Mouse (Mus musculus): Measurements from ENCODE around the gene Stxbp5. TPM values are rescaled to one million over a fixed set of nuclear protein-coding genes. Genes with fewer than 3 reads are reported as not detected.

The Stxbp5 gene
- polyA plus RNA-seq, 1 experiment, result 21.3 TPM

- Histone ChIP-seq H3K4me1 (ENCODE audit: control insufficient read depth, insufficient read depth, insufficient read length, low read length) (no peaks in the 10 kb centered on the region), H3K27me3 (ENCODE audit: control insufficient read depth, insufficient read depth, low read length) (no peaks in the 10 kb centered on the region), H3K36me3 (ENCODE audit: control insufficient read depth, insufficient read depth, low read length) (peaks cover 23% of the 10 kb centered on the region), H3K4me3 (ENCODE audit: low read depth, low read length) (no peak overlapping the region), H3K27ac (ENCODE audit: insufficient read depth, low read depth, low read length) (no peak overlapping the region)
- 86% methylated on average over 12 of the region's 12 CpGs for whole genome bisulfite sequencing
- TF ChIP-seq POLR2A (IDR thresholded peaks at IDR 0.05; ENCODE audit: low read depth, low read length), result no peak
- no peak for TF ChIP-seq CTCF (IDR thresholded peaks at IDR 0.05; ENCODE audit: extremely low read depth, insufficient read length, insufficient replicate concordance, low read depth, low read length)
Measured at GRCm38 (mm10) chr10:9770261-9770660, 130.6 kb downstream of the Stxbp5 start.

GRCm38 (mm10) chr10:9763831-9764230, 137.0 kb downstream of the Stxbp5 start:
- peaks cover 31% of the 10 kb centered on the region for H3K36me3 ChIP-seq (ENCODE audit: control insufficient read depth, insufficient read depth, low read length)
- peaks cover 5% of the 10 kb centered on the region; the same call in 1 of the 2 replicates for H3K4me1 ChIP-seq (ENCODE audit: control insufficient read depth, insufficient read depth, insufficient read length, low read length)
- WGBS, result 81% methylated on average over 5 of the region's 5 CpGs
- TF ChIP-seq CTCF (IDR thresholded peaks at IDR 0.05; ENCODE audit: extremely low read depth, insufficient read length, insufficient replicate concordance, low read depth, low read length), result no peak
- no peak for TF ChIP-seq POLR2A (IDR thresholded peaks at IDR 0.05; ENCODE audit: low read depth, low read length)
- H3K27me3 ChIP-seq (ENCODE audit: control insufficient read depth, insufficient read depth, low read length), result no peaks in the 10 kb centered on the region
- no peak overlapping the region for H3K27ac ChIP-seq (ENCODE audit: insufficient read depth, low read depth, low read length)
- H3K4me3 ChIP-seq (ENCODE audit: low read depth, low read length), result no peak overlapping the region

- WGBS, result 33% methylated on average over 8 of the region's 8 CpGs
- TF ChIP-seq CTCF (IDR thresholded peaks at IDR 0.05; ENCODE audit: extremely low read depth, insufficient read length, insufficient replicate concordance, low read depth, low read length) (no peak), POLR2A (IDR thresholded peaks at IDR 0.05; ENCODE audit: low read depth, low read length) (no peak)
- Histone ChIP-seq H3K27me3 (ENCODE audit: control insufficient read depth, insufficient read depth, low read length) (no peaks in the 10 kb centered on the region), H3K4me3 (ENCODE audit: low read depth, low read length) (no peak overlapping the region), H3K4me1 (ENCODE audit: control insufficient read depth, insufficient read depth, insufficient read length, low read length) (peaks cover 8% of the 10 kb centered on the region), H3K27ac (ENCODE audit: insufficient read depth, low read depth, low read length) (no peak overlapping the region), H3K36me3 (ENCODE audit: control insufficient read depth, insufficient read depth, low read length) (peaks cover 20% of the 10 kb centered on the region)
Measured at GRCm38 (mm10) chr10:9760264-9760663, 140.6 kb downstream of the Stxbp5 start.

GRCm38 (mm10) chr10:9756546-9756945, 144.3 kb downstream of the Stxbp5 start:
- 40% methylated on average over 6 of the region's 6 CpGs for WGBS
- Histone ChIP-seq H3K27me3 (ENCODE audit: control insufficient read depth, insufficient read depth, low read length) (no peaks in the 10 kb centered on the region), H3K4me1 (ENCODE audit: control insufficient read depth, insufficient read depth, insufficient read length, low read length) (peaks cover 8% of the 10 kb centered on the region), H3K4me3 (ENCODE audit: low read depth, low read length) (no peak overlapping the region), H3K27ac (ENCODE audit: insufficient read depth, low read depth, low read length) (no peak overlapping the region), H3K36me3 (ENCODE audit: control insufficient read depth, insufficient read depth, low read length) (peaks cover 10% of the 10 kb centered on the region)
- TF ChIP-seq POLR2A (IDR thresholded peaks at IDR 0.05; ENCODE audit: low read depth, low read length) (no peak), CTCF (IDR thresholded peaks at IDR 0.05; ENCODE audit: extremely low read depth, insufficient read length, insufficient replicate concordance, low read depth, low read length) (no peak)

- peaks cover 5% of the 10 kb centered on the region for H3K36me3 ChIP-seq (ENCODE audit: control insufficient read depth, insufficient read depth, low read length)
- 54% methylated on average over 3 of the region's 3 CpGs for WGBS
- no peak for TF ChIP-seq CTCF (IDR thresholded peaks at IDR 0.05; ENCODE audit: extremely low read depth, insufficient read length, insufficient replicate concordance, low read depth, low read length)
- TF ChIP-seq POLR2A (IDR thresholded peaks at IDR 0.05; ENCODE audit: low read depth, low read length), result no peak
- H3K27ac ChIP-seq (ENCODE audit: insufficient read depth, low read depth, low read length), result no peak overlapping the region
- no peak overlapping the region for H3K4me3 ChIP-seq (ENCODE audit: low read depth, low read length)
- no peaks in the 10 kb centered on the region for H3K27me3 ChIP-seq (ENCODE audit: control insufficient read depth, insufficient read depth, low read length)
- H3K4me1 ChIP-seq (ENCODE audit: control insufficient read depth, insufficient read depth, insufficient read length, low read length), result peaks cover 4% of the 10 kb centered on the region
Measured at GRCm38 (mm10) chr10:9754893-9755541, 145.9 kb downstream of the Stxbp5 start.

GRCm38 (mm10) chr10:9733861-9734260, 167.0 kb downstream of the Stxbp5 start:
- Histone ChIP-seq H3K4me1 (ENCODE audit: control insufficient read depth, insufficient read depth, insufficient read length, low read length) (no peaks in the 10 kb centered on the region), H3K4me3 (ENCODE audit: low read depth, low read length) (no peak overlapping the region), H3K27ac (ENCODE audit: insufficient read depth, low read depth, low read length) (no peak overlapping the region), H3K27me3 (ENCODE audit: control insufficient read depth, insufficient read depth, low read length) (no peaks in the 10 kb centered on the region), H3K36me3 (ENCODE audit: control insufficient read depth, insufficient read depth, low read length) (no peaks in the 10 kb centered on the region)
- TF ChIP-seq CTCF (IDR thresholded peaks at IDR 0.05; ENCODE audit: extremely low read depth, insufficient read length, insufficient replicate concordance, low read depth, low read length), result no peak
- no peak for TF ChIP-seq POLR2A (IDR thresholded peaks at IDR 0.05; ENCODE audit: low read depth, low read length)
- 80% methylated on average over 3 of the region's 3 CpGs for WGBS

- Histone ChIP-seq H3K27me3 (ENCODE audit: control insufficient read depth, insufficient read depth, low read length) (no peaks in the 10 kb centered on the region; the same call in 1 of the 2 replicates), H3K36me3 (ENCODE audit: control insufficient read depth, insufficient read depth, low read length) (no peaks in the 10 kb centered on the region), H3K4me3 (ENCODE audit: low read depth, low read length) (no peak overlapping the region), H3K4me1 (ENCODE audit: control insufficient read depth, insufficient read depth, insufficient read length, low read length) (no peaks in the 10 kb centered on the region), H3K27ac (ENCODE audit: insufficient read depth, low read depth, low read length) (no peak overlapping the region)
- WGBS, result 84% methylated on average over 9 of the region's 9 CpGs
- TF ChIP-seq POLR2A (IDR thresholded peaks at IDR 0.05; ENCODE audit: low read depth, low read length) (no peak), CTCF (IDR thresholded peaks at IDR 0.05; ENCODE audit: extremely low read depth, insufficient read length, insufficient replicate concordance, low read depth, low read length) (no peak)
Measured at GRCm38 (mm10) chr10:9732065-9732749, 168.7 kb downstream of the Stxbp5 start.

Data from small intestine, adult 2 months (tissue).